Mouse (Mus musculus) liver, postnatal 0 days (tissue): ENCODE measurements around the gene Bnipl. TPM values are rescaled to one million over a fixed set of nuclear protein-coding genes. Genes with fewer than 3 reads are reported as not detected.
A peak's percentile ranks its signal among the peaks of the same experiment; 100 is the strongest.

Experiments
- ATAC-seq: fragments of 200-750 bp; cut with Nextera tagmentation; 2 replicates; pipeline ENCODE4 v1.8.0; 2017; ENCODE audit warnings: mild to moderate bottlenecking, moderate library complexity
- DNase-seq: peaks from one replicate; pipeline ENCODE4 v3.0.0-alpha.2; 2016
- H3K27ac ChIP-seq: fragments of 300-500 bp; sonication (generic); 2 replicates; pipeline ENCODE4 v1.5.1; 2014; ENCODE audit warnings: antibody characterized with exemption, moderate library complexity, mild to moderate bottlenecking, low read depth
- H3K27me3 ChIP-seq: fragments of 300-500 bp; sonication (generic); 2 replicates; pipeline ENCODE4 v1.6.1; 2014; ENCODE audit warnings: low read length, control low read depth, mixed read lengths; ENCODE audit not compliant: insufficient read depth
- H3K36me3 ChIP-seq: fragments of 300-500 bp; sonication (generic); replicated peaks from 2 replicates; pipeline ENCODE4 v1.6.1; 2014; ENCODE audit warnings: mild to moderate bottlenecking, control low read depth, low read length, moderate library complexity, mixed read lengths; ENCODE audit not compliant: insufficient read depth
- H3K4me1 ChIP-seq: fragments of 300-500 bp; sonication (generic); 2 replicates; pipeline ENCODE4 v1.6.1; 2014; ENCODE audit warnings: antibody characterized with exemption, mild to moderate bottlenecking, control low read depth; ENCODE audit not compliant: insufficient read depth
- H3K4me2 ChIP-seq: fragments of 300-500 bp; sonication (generic); 2 replicates; pipeline ENCODE4 v1.6.1; 2014; ENCODE audit warnings: low read depth, mild to moderate bottlenecking, low read length, moderate library complexity, mixed read lengths
- H3K4me3 ChIP-seq: fragments of 300-500 bp; sonication (generic); 2 replicates; pipeline ENCODE4 v1.5.1; 2014; ENCODE audit warnings: low read depth, low read length
- H3K9ac ChIP-seq: fragments of 300-500 bp; sonication (generic); replicated peaks from 2 replicates; pipeline ENCODE4 v1.6.1; 2014; ENCODE audit warnings: mild to moderate bottlenecking, moderate library complexity
- H3K9me3 ChIP-seq: fragments of 300-500 bp; sonication (generic); 2 replicates; pipeline ENCODE4 v1.6.1; 2016; ENCODE audit warnings: mild to moderate bottlenecking, control low read depth, low read length, mixed read lengths
- CTCF ChIP-seq: sonication (generic); IDR thresholded peaks from 2 replicates; pipeline ENCODE4 v1.5.1; 2016; ENCODE audit warnings: antibody characterized with exemption, low read depth
- EP300 ChIP-seq: IDR thresholded peaks from 2 replicates; pipeline ENCODE4 v1.6.1; 2016; ENCODE audit warnings: antibody characterized with exemption, low read depth, mild to moderate bottlenecking
- WGBS: fragments of 180-500 bp; shearing (Covaris S2); extraction: QIAGEN DNeasy Blood & Tissue Kit; methylation state at CpG from one replicate; pipeline ENCODE4 v1.1.7; 2014; ENCODE audit not compliant: insufficient replicate concordance; 5-methylcytosine and 5-hydroxymethylcytosine counted together
- polyA plus RNA-seq: library from polyadenylated mRNA; unstranded; fragments of >200 nt; fragmentation: Nextera tagmentation; extraction: Ambion mirVana; gene quantifications from 2 replicates; pipeline ENCODE4 v1.2.1, GENCODE M21; 2015

Bnipl gene
- polyA plus RNA-seq, 1 experiment from 2014 or later = not detected

- WGBS = 21% methylated on average over 11 of the region's 11 CpGs
- peaks cover 39% of the 10 kb centered on the region for H3K4me1 ChIP-seq
- DNase-seq (peak; percentile 63), ATAC-seq (peak; percentile 54)
- peak overlapping the region; percentile 78 for H3K27ac ChIP-seq
- H3K36me3 ChIP-seq = peaks cover 42% of the 10 kb centered on the region
- no peak overlapping the region for H3K9ac ChIP-seq
- TF ChIP-seq CTCF (no peak), EP300 (peak; percentile 62; the same call in 1 of the 2 replicates)
- H3K27me3 ChIP-seq = no peaks in the 10 kb centered on the region
- peak overlapping the region; percentile 18; the same call in 1 of the 2 replicates for H3K4me2 ChIP-seq
- no peak overlapping the region for H3K4me3 ChIP-seq
- H3K9me3 ChIP-seq = no peaks in the 10 kb centered on the region
These were observed 42.5 kb upstream of the Bnipl start for GRCm38 (mm10) chr3:95293537-95293936.

- WGBS = 82% methylated on average over 2 of the region's 2 CpGs
- no peak for ATAC-seq
These were observed 41.9 kb upstream of the Bnipl start for GRCm38 (mm10) chr3:95292899-95293298.

GRCm38 (mm10) chr3:95291041-95291440 is 40.0 kb upstream of the Bnipl start:
- H3K4me2 ChIP-seq = no peak overlapping the region
- H3K27me3 ChIP-seq = no peaks in the 10 kb centered on the region
- peaks cover 55% of the 10 kb centered on the region for H3K36me3 ChIP-seq
- no peak for ATAC-seq
- no peak overlapping the region for H3K9ac ChIP-seq
- H3K27ac ChIP-seq = no peak overlapping the region
- no peak for DNase-seq
- WGBS = 64% methylated on average over 4 of the region's 4 CpGs
- H3K9me3 ChIP-seq = no peaks in the 10 kb centered on the region
- peaks cover 36% of the 10 kb centered on the region for H3K4me1 ChIP-seq
- H3K4me3 ChIP-seq = no peak overlapping the region
- TF ChIP-seq CTCF = no peak
- TF ChIP-seq EP300 = no peak

More at GRCm38 (mm10) chr3:95292899-95293298, 41.9 kb upstream of the Bnipl start:
- Histone ChIP-seq H3K9me3 (no peaks in the 10 kb centered on the region), H3K4me3 (no peak overlapping the region), H3K9ac (no peak overlapping the region), H3K27ac (peak overlapping the region; percentile 78), H3K36me3 (peaks cover 48% of the 10 kb centered on the region), H3K27me3 (no peaks in the 10 kb centered on the region), H3K4me2 (peak overlapping the region; percentile 18; the same call in 1 of the 2 replicates), H3K4me1 (peaks cover 39% of the 10 kb centered on the region)
- no peak for DNase-seq
- TF ChIP-seq EP300 = no peak
- no peak for TF ChIP-seq CTCF

DNA sequence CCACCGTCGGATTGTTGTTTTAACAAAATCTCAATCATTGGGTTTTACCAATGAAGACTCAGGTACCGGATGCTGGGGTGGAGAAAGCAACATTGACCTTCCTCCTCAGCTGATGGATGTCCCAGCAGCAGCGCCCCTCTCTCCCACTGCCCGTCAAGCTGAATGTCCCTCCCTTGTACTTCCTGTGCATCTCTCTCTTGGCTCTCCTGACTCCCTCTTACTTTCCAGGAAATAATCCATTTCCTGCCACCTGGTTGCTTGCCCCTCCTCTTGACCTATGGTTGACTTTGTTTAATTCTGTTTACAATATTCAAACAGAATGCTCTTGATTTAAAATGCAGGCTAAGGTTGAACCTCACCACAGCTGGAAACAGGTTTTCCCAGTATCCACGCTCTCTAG is 39.2 kb upstream of the Bnipl start:
- H3K4me1 ChIP-seq = peaks cover 35% of the 10 kb centered on the region
- DNase-seq (no peak), ATAC-seq (no peak)
- no peak overlapping the region for H3K27ac ChIP-seq
- no peak overlapping the region for H3K9ac ChIP-seq
- peaks cover 54% of the 10 kb centered on the region for H3K36me3 ChIP-seq
- no peaks in the 10 kb centered on the region for H3K27me3 ChIP-seq
- no peak overlapping the region for H3K4me2 ChIP-seq
- H3K9me3 ChIP-seq = no peaks in the 10 kb centered on the region
- WGBS = 83% methylated on average over 6 of the region's 6 CpGs
- TF ChIP-seq EP300 = no peak
- no peak for TF ChIP-seq CTCF
- no peak overlapping the region for H3K4me3 ChIP-seq

DNA sequence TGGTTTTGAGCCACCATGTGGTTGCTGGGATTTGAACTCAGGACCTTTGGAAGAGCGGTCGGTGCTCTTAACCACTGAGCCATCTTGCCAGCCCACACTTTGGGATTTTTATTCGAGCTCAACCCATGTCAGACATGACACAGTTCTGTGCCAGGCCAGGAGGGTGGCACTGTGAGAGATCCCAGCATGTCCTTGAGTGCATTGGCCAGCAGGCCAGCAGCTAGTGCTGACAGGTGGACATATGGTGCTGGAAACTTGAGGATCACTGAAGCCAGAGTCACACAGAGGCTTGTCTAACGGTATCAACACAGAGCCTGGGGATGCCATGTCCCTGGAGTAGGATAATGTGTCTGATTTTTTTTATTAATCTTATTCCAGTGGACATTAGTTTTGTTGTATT is 38.4 kb upstream of the Bnipl start:
- no peak overlapping the region for H3K4me2 ChIP-seq
- H3K27me3 ChIP-seq = no peaks in the 10 kb centered on the region
- no peaks in the 10 kb centered on the region for H3K9me3 ChIP-seq
- 91% methylated on average over 4 of the region's 4 CpGs for WGBS
- H3K9ac ChIP-seq = no peak overlapping the region
- peaks cover 34% of the 10 kb centered on the region for H3K4me1 ChIP-seq
- ATAC-seq = no peak
- TF ChIP-seq CTCF = no peak
- TF ChIP-seq EP300 = no peak
- no peak overlapping the region for H3K4me3 ChIP-seq
- no peak overlapping the region for H3K27ac ChIP-seq
- peaks cover 48% of the 10 kb centered on the region for H3K36me3 ChIP-seq
- DNase-seq = no peak

- Histone ChIP-seq H3K4me1 (peaks cover 23% of the 10 kb centered on the region), H3K27ac (no peak overlapping the region), H3K27me3 (no peaks in the 10 kb centered on the region), H3K36me3 (peaks cover 35% of the 10 kb centered on the region), H3K4me3 (no peak overlapping the region), H3K9ac (0 out of 2 replicates have a peak overlapping the region, but pooled peaks have one; percentile 19), H3K4me2 (no peak overlapping the region), H3K9me3 (no peaks in the 10 kb centered on the region)
- WGBS = 95% methylated on average over 3 of the region's 3 CpGs
- no peak for DNase-seq
- no peak for ATAC-seq
- TF ChIP-seq CTCF (no peak), EP300 (no peak)
These were observed 36.5 kb upstream of the Bnipl start for GRCm38 (mm10) chr3:95287541-95287940.

- no peaks in the 10 kb centered on the region for H3K27me3 ChIP-seq
- ATAC-seq (no peak), DNase-seq (no peak)
- WGBS = 55% methylated on average over 7 of the region's 7 CpGs
- H3K4me2 ChIP-seq = no peak overlapping the region
- no peaks in the 10 kb centered on the region for H3K9me3 ChIP-seq
- peak overlapping the region; percentile 17; the same call in 1 of the 2 replicates for H3K27ac ChIP-seq
- H3K9ac ChIP-seq = no peak overlapping the region
- peaks cover 18% of the 10 kb centered on the region for H3K4me1 ChIP-seq
- peaks cover 27% of the 10 kb centered on the region for H3K36me3 ChIP-seq
- H3K4me3 ChIP-seq = no peak overlapping the region
- no peak for TF ChIP-seq EP300
- TF ChIP-seq CTCF = no peak
These were observed 35.5 kb upstream of the Bnipl start for GRCm38 (mm10) chr3:95286510-95286909.
